Mouse (Mus musculus) embryo, embryonic 9.5 days (tissue): Measurements from ENCODE around the gene Nos1.

Experiments
- DNase-seq: peaks from one replicate; pipeline ENCODE4 v3.0.0-alpha.2; 2017; ENCODE audit errors: extremely low spot score

Gene Nos1

DNA sequence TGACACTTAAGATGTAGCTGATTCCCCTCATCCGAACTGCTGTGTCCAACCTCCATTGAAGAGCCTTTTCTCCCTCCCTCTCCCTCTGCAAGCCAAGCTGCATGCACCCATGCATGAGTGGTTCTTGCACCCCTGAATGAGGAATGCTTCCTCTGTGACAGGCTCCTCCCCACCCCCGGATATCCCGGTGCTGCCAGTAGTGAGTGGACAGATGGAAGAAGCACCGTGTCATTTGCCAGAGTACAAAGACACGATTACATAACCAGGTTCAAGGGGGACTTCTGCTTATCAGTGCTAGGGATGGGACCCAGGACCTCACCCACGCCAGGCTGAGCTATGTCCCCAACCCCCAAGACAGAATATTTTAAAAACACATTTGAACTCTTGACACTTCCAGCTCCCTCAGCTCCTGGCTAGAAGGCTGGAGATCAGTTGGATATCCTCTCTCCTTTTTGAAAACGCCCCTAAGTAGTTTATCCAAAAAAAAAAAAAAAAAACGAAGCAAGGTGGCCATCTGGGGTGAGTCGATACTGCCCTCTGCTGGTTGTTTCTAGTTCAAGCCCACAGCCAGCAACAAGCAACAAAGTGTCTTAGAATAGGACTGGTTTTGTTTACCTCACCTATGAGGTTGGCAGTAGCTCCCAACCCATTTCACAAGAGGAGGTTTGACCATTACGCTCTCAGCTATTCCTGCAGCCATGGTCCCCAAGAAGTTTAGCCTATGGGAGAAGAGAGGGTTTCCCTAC lies 175.0 kb downstream of the Nos1 start:
- peak; percentile 25 for DNase-seq

DNA sequence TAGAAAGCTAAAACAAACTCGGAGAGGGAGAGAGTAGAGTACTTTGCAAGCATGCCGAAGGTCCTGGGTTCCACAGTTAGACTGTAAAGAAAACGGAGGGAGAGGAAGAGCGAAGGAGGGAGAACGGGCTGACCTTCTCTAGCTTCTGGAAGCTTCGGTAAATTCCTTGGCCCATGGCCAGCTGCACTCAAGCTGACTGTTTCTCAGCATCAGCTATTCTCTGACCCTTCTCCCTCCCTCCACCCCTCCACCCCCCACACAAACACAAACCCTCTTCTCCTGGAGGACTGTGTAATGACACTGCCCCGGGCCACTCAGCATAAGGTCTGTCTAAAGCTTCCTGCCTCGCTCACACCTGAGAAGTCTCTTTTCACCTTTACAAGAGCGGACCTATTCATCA lies 183.9 kb downstream of the Nos1 start:
- DNase-seq, result no peak

- DNase-seq, result no peak
Observed at GRCm38 (mm10) chr5:117966956-117967355, 186.1 kb downstream of the Nos1 start.

DNA sequence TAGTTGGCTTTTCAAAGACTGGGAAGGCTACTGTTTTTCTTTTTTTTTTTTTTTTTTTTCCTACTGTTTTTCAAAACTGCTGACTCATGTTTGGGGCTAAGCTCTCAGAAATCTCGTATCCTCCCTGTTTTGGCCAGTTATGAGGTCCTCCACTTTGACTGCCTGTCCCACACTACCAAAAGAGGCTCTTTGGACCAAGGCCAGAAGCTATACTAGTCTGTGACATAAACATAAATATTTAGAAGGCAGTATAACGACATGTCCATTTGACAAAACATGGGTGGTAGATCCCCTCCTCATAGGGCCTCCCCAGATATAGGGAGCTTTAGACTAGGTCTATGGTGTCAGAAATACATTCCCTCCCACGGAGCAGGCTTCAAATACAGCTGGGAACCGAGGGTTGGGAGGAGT lies 186.8 kb downstream of the Nos1 start:
- no peak for DNase-seq

DNA sequence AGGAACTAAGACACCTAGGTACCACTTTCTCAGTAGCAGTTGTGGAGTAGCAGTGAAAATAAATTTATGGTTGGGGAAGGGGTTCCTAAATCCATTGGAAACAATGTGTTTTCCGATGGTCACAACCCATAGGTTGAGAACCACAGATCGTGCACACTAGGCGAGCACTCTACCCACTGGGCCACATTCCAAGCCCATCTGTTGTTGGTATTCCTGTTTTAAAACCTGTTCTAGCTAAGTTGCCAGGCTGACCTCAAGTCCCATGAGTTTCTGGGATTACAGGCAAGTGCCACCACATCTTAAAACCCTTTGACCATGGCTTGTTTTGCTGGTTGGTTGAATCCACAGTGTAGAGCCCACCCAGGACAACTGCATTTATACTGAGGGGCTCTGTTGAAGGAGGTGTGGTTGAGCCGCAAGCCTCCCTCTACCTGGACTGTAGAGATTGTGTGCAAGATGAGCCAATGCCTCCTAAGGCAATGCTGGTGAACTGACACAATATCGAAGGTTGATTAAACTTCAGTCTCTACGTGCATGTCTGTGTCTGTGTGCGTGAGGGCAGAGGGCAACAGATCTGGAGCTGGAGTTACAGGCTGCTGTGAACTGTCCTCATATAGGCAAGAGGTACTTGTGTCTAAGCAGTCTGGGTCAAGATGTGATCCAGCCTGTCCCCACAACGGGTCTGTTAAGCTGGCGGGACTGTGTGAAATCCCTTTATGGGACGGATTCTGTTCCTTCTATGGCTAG lies 189.0 kb downstream of the Nos1 start:
- DNase-seq, result no peak

DNA sequence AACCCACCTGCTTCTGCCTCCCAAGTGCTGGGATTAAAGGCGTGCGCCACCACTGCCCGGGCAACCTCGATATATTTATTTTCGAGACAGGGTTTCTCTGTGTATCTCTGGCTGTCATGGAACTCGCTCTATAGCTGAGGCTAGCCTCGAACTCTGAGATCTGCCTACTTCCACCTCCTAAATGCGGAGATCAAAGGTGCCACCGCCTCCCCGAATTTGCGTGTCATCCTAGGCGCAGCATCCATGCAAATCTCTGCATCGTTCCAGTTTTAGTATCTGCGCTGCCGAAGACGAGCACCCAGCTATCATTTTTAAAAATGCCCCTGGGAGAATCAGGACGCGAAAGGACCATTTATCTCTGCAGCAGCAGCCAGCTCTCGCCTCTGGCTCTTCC lies 195.4 kb downstream of the Nos1 start:
- DNase-seq, result no peak

GRCm38 (mm10) chr5:117976657-117977500 lies 196.0 kb downstream of the Nos1 start, which contains the start of gene Fbxo21:
Gene Fbxo21, plus strand, starts transcription at chr5:117976730.
- peak; percentile 97 for DNase-seq

- peak; percentile 27 for DNase-seq
Observed at GRCm38 (mm10) chr5:117977501-117978158, 196.8 kb downstream of the Nos1 start.

- DNase-seq, result no peak
Observed at GRCm38 (mm10) chr5:117978159-117978697, 197.4 kb downstream of the Nos1 start.

GRCm38 (mm10) chr5:117979082-117979481 lies 198.2 kb downstream of the Nos1 start:
- DNase-seq, result no peak

GRCm38 (mm10) chr5:117980921-117981320 lies 200.1 kb downstream of the Nos1 start:
- no peak for DNase-seq

GRCm38 (mm10) chr5:117981943-117982342 lies 201.1 kb downstream of the Nos1 start:
- no peak for DNase-seq

DNA sequence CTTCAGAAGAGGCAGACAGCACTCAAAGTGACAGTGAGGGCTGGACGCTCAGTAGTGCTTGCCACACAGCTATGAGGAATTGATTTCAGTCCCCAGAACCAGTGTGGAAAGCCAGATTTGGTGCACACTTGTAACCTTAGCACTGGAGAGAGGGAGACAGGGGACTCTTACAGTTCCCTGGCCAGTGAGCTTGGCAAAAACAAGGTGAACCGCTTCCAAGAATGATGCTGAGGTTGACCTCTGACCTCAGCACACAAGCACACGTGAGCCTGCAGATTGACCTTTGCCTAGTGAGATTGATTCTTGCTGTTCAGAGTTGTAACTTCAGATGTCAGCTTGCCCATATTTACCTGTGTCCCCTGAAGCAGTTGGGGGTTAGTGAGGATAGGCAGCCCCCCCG lies 205.5 kb downstream of the Nos1 start:
- DNase-seq, result no peak

DNA sequence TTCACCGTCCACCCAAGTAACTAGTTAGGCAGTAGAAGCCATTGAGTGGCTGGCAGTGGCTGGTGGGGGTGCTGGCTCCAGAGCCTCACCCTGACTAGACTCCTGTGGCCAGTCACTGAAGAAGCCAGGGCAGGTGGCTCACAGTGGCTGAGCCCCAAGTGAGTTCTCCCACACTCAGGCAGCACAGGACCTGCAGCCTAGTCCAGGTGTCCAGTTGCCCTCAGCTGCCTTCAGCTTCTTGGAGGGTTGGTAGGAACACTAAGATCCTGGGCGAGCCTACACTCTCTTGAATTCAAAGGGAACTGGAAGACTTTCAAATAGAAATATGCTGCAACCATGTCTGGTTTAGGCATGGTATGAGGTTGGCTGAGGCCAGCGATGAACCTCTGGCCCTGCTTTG lies 207.1 kb downstream of the Nos1 start:
- DNase-seq, result no peak

GRCm38 (mm10) chr5:117988367-117988766 lies 207.5 kb downstream of the Nos1 start:
- no peak for DNase-seq

DNA sequence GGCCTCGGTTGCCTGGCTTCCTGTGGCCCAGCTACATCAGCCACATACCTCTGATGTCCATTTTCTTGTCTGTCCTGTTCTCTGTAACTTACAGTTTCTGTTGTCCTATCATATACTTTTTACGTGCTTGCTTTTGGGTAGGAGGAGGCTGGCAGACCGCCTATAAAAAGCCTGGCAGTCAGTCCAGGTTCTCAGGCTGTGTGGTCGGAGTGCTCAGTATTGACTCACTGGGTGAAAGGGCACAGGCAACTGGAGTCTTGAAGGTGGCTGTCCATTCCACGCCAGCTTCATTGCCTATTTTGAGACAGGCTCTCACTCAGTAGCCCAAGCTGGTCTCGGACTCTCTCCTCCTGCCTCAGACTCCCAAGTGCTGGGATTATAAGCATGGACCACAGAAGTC lies 208.9 kb downstream of the Nos1 start:
- DNase-seq, result no peak

DNA sequence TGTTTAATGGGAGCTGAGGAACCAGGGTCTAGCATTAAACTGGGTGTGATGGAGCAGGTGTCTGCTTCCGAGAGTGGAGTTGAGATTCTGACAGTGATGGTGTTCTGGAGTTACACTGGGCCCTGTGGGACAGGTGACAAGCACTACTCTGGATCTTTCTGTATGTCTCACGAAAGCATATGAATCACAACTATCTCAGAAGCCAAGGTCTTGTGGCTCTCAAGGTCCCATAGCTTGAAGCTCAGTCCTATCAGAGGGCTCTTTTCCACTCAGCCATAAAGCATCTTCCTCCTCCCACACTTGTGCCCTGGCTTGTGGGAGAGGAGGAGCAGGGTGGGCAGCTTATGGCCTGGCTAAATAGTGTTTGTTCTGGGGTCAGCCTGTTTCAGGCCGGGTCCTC lies 210.1 kb downstream of the Nos1 start:
- DNase-seq, result no peak

DNA sequence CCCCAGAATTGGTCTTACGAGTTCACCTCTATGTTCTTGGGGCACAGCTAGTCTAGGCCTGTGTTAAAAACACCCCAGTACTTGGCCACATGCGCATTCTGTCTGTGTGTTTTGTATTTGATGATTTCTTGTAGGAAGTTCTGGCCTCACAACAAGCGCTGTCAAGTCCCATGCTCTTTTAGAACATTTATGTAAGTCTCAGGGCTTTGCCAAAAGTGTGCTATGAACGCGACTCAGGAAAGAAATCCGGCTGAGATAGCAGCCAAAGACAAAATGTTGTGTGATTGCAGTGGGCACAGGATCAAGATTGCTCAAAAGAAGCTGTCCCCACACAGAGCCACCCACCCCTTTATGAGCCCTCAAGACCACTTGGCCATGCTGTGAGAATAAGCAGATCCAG lies 212.7 kb downstream of the Nos1 start:
- DNase-seq, result no peak

GRCm38 (mm10) chr5:117995372-117995901 lies 214.6 kb downstream of the Nos1 start:
- DNase-seq, result no peak

DNA sequence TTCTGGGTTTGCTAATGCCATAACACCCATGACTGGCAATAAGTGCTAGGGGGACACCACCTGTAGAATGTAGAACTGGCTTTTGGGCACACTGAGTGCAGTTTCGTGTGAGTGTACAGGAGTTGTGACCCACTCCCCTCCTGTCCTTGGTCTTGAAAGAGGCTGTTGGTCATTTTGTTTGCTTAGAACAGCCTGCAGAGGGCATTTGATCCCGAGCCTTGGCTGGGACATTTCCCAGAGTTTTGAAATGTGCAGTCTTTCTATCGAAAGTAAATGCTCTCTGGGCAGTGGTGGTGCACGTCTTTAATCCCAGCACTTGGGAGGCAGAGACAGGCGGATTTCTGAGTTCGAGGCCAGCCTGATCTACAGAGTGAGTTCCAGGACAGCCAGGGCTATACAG lies 215.1 kb downstream of the Nos1 start:
- DNase-seq, result no peak

GRCm38 (mm10) chr5:117996581-117996980 lies 215.7 kb downstream of the Nos1 start:
- no peak for DNase-seq
